Mouse (Mus musculus): ENCODE measurements around the gene Fam186a. TPM values are rescaled to one million over a fixed set of nuclear protein-coding genes. Genes with fewer than 3 reads are reported as not detected.
"Not testable (repeated sequence)": the region's sequence is repeated elsewhere in the genome, so short reads cannot be mapped to it uniquely, and the experiment has no call there.

Gene Fam186a
- polyA plus RNA-seq (2014; fragmentation: Nextera tagmentation; extraction: Ambion mirVana), result 0.05 TPM in 1 of 2 replicates, not detected in the other

DNA sequence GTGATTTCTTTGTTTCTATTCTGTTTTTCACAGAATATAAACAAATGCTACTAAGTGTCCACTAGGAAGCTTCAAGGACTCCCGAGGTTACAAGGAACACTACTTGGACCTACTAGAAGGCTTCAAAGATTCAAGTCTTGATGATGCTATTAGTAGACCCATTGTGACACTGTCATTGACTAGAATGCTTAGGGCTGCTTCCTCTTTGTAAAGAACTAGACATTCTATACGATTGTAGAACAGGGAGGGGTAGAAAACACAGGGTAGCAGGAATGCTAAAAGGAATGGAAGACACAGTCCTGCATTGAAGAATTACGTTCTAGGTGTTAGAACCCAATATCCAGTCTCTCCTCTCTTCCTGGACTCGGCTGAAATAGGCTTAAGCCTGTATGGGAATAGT lies at the start of gene Fam186a:
Gene Fam186a, minus strand, starts transcription at position 101 of the 400 bp plus-strand sequence.
- no peak for ATAC-seq (ENCODE audit: low FRiP score)
- Histone ChIP-seq H3K4me2 (replicated peaks; ENCODE audit: low read depth, low read length) (no peak within 1 kb of the TSS), H3K27me3 (ENCODE audit: control insufficient read depth, insufficient read depth, low read length) (no peaks in the 10 kb centered on the region), H3K27ac (ENCODE audit: low read depth, low read length) (no peak within 1 kb of the TSS), H3K36me3 (ENCODE audit: control insufficient read depth, insufficient read depth, low read length) (no peaks in the 10 kb centered on the region), H3K4me3 (ENCODE audit: low read depth, low read length) (no peak within 1 kb of the TSS), H3K9ac (ENCODE audit: low read depth, low read length) (no peak within 1 kb of the TSS), H3K9me3 (ENCODE audit: control insufficient read depth, low read length) (no peaks in the 10 kb centered on the region), H3K4me1 (replicated peaks; ENCODE audit: control insufficient read depth, insufficient read depth, low read length) (no peaks in the 10 kb centered on the region)
- 81% methylated on average over 4 of the region's 4 CpGs for WGBS
- no peak for DNase-seq (ENCODE audit: low spot score)

DNA sequence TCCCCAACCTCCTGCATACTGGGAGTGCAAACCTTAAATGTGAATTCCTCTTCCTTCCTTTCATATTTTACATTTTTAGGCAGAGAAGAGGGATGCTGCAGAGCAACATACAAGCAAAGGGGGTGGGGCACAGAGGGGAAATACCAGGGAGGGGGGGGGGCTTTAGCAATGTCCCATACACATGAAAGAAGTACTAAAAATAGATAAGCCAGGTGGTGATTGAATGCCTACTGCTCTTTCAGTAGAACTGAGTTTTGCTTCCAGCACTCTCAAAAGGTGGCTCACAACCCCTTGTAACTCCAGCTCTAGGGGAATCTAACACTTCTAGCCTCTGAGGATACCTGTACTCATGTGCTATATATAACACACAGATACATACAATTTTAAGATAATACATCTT lies 39.3 kb upstream of the Fam186a start:
- Histone ChIP-seq H3K9ac (ENCODE audit: low read depth, low read length) (no peak overlapping the region), H3K27ac (ENCODE audit: low read depth, low read length) (no peak overlapping the region), H3K4me3 (ENCODE audit: low read depth, low read length) (no peak overlapping the region), H3K9me3 (ENCODE audit: control insufficient read depth, low read length) (no peaks in the 10 kb centered on the region), H3K4me2 (replicated peaks; ENCODE audit: low read depth, low read length) (no peak overlapping the region), H3K36me3 (ENCODE audit: control insufficient read depth, insufficient read depth, low read length) (peaks cover 7% of the 10 kb centered on the region; the same call in 1 of the 2 replicates), H3K4me1 (replicated peaks; ENCODE audit: control insufficient read depth, insufficient read depth, low read length) (no peaks in the 10 kb centered on the region), H3K27me3 (ENCODE audit: control insufficient read depth, insufficient read depth, low read length) (no peaks in the 10 kb centered on the region)
- ATAC-seq (ENCODE audit: low FRiP score) (no peak), DNase-seq (ENCODE audit: low spot score) (no peak)

DNA sequence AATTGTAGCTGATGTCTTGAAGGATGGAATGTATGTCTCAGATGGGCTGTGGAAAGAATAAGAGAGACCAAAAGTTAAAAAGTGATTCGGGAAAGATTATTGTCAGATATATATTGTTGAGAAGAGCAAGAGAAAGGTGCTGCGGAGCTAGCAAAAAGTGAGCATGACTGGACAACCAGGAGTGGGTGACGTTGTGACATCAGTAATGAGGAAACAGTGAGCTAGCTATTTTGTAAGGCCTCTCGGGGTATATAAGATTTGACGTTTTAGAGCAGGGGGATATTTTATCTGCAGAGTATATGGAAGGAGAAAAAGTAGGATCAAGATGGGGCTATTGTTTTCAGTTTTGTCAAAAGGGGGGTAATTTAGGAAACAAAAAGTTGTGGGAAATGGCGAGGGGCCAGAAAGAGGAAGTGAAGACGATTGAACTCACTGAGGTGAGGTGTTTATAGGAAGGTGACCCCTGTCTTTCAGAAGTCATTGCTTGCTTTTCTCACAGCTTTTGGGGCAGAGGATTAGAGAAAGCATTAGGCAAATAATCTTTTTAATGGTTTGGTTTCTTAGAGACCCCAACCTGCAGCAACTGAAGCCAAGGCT lies 37.9 kb upstream of the Fam186a start:
- ATAC-seq (ENCODE audit: low FRiP score), result no peak
- H3K36me3 ChIP-seq (ENCODE audit: control insufficient read depth, insufficient read depth, low read length), result peaks cover 7% of the 10 kb centered on the region; the same call in 1 of the 2 replicates
- 88% methylated on average over 7 of the region's 7 CpGs for WGBS

DNA sequence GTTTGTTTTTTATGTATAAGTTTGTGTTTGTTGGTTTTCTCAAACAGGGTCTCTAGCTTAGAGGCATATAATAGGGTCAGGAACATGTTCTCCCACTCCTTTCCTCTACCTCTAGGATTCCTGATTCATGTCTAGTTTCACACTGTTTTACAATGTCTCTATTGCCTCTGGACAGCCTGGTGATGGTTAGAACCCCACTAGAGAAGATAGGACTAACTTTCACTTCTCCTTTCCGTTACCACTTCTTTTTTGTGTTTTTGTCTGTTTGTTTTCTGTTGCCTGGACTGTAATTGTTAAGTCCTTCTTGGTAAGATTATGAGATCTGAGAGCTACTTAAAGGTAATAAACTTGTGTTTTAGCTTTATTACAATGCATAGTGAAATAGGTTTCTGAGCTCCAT lies 32.5 kb upstream of the Fam186a start:
- WGBS, result 97% methylated on average over 1 of the region's 1 CpGs
- H3K36me3 ChIP-seq (ENCODE audit: control insufficient read depth, insufficient read depth, low read length), result peaks cover 5% of the 10 kb centered on the region; the same call in 1 of the 2 replicates
- H3K4me1 ChIP-seq (replicated peaks; ENCODE audit: control insufficient read depth, insufficient read depth, low read length), result no peaks in the 10 kb centered on the region
- H3K27me3 ChIP-seq (ENCODE audit: control insufficient read depth, insufficient read depth, low read length), result no peaks in the 10 kb centered on the region
- ATAC-seq (ENCODE audit: low FRiP score), result no peak
- H3K9me3 ChIP-seq (ENCODE audit: control insufficient read depth, low read length), result no peaks in the 10 kb centered on the region
- H3K9ac ChIP-seq (ENCODE audit: low read depth, low read length), result no peak overlapping the region
- H3K4me3 ChIP-seq (ENCODE audit: low read depth, low read length), result no peak overlapping the region
- H3K4me2 ChIP-seq (replicated peaks; ENCODE audit: low read depth, low read length), result no peak overlapping the region
- no peak overlapping the region for H3K27ac ChIP-seq (ENCODE audit: low read depth, low read length)
- DNase-seq (ENCODE audit: low spot score), result no peak

More for the DNA sequence above, 37.9 kb upstream of the Fam186a start:
- H3K4me3 ChIP-seq (ENCODE audit: low read depth, low read length), result no peak overlapping the region
- H3K4me1 ChIP-seq (replicated peaks; ENCODE audit: control insufficient read depth, insufficient read depth, low read length), result no peaks in the 10 kb centered on the region
- no peak for DNase-seq (ENCODE audit: low spot score)
- no peak overlapping the region for H3K4me2 ChIP-seq (replicated peaks; ENCODE audit: low read depth, low read length)
- no peak overlapping the region for H3K27ac ChIP-seq (ENCODE audit: low read depth, low read length)
- H3K27me3 ChIP-seq (ENCODE audit: control insufficient read depth, insufficient read depth, low read length), result no peaks in the 10 kb centered on the region
- no peaks in the 10 kb centered on the region for H3K9me3 ChIP-seq (ENCODE audit: control insufficient read depth, low read length)
- no peak overlapping the region for H3K9ac ChIP-seq (ENCODE audit: low read depth, low read length)

DNA sequence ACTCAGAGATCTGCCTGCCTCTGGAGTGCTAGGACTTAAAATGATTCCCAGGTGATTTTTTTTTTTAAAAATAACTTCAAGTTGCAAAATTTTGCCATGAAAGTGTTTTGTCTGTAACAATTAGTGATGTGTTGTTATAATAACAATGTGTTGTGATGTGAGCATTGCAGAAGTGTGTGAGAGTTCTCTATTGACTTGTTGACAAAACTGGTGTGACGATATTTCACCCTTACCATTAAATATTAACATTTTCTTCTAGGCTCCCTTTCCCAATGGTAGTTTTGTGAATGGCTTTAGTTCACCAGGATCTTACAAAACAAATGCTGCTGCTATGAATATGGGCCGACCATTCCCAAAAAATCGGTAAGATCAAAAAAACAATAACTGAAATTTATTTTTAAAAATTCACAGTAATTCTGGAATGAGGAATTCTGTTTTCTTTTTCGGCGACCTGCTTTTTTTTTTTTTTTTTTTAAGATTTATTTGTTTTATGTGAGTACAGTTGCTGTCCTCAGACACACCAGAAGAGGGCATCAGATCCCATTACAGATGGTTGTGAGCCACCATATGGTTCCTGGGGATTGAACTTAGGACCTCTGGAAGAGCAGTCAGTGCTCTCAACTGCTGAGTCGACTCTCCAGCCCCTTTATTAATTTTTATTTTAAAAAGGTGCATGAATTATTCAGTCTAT lies 30.4 kb upstream of the Fam186a start:
- no peaks in the 10 kb centered on the region for H3K4me1 ChIP-seq (replicated peaks; ENCODE audit: control insufficient read depth, insufficient read depth, low read length)
- no peak overlapping the region for H3K27ac ChIP-seq (ENCODE audit: low read depth, low read length)
- ATAC-seq (ENCODE audit: low FRiP score) (no peak), DNase-seq (ENCODE audit: low spot score) (no peak)
- H3K36me3 ChIP-seq (ENCODE audit: control insufficient read depth, insufficient read depth, low read length), result no peaks in the 10 kb centered on the region; the same call in 1 of the 2 replicates
- H3K4me3 ChIP-seq (ENCODE audit: low read depth, low read length), result no peak overlapping the region
- WGBS, result 96% methylated on average over 6 of the region's 6 CpGs
- H3K27me3 ChIP-seq (ENCODE audit: control insufficient read depth, insufficient read depth, low read length), result no peaks in the 10 kb centered on the region
- H3K9me3 ChIP-seq (ENCODE audit: control insufficient read depth, low read length), result no peaks in the 10 kb centered on the region
- H3K9ac ChIP-seq (ENCODE audit: low read depth, low read length), result no peak overlapping the region
- no peak overlapping the region for H3K4me2 ChIP-seq (replicated peaks; ENCODE audit: low read depth, low read length)

DNA sequence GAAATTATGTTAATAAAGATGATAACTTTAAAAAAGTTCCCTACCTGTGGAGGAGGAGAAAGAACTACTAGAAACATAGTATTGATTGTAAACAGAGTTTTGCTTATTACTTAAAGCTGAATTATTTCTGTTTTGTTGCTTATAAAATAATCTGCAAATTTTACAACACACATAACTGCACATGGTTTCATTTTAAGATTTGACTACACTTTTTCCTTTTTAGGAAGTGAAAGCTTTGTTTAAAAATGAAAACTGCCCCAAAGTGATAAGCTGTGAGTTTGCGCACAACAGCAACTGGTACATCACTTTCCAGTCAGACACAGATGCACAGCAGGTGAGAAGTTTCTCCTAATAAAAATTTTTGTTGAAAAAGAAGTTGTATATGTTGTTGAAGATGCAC lies 26.2 kb upstream of the Fam186a start:
- WGBS, result 100% methylated on average over 1 of the region's 1 CpGs

DNA sequence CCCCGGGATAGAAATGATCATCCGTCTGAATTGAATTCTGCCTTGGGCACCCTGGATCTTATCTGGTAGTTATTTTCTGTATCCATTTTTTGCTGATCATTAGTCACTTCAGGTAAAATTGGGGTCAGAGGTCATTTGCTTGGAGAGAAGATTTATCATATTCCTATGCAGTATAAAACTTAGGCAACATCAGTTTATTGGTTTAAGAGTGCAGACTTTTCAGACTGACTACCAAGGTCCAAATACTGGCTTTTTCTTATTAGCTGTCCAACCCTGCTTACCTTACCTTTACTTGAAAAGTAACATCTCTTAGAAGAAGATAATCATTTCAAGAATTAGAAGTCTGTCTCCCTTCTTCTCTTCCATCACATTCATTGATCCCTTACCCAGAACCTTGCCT lies 12.9 kb upstream of the Fam186a start:
- Histone ChIP-seq H3K27me3 (ENCODE audit: control insufficient read depth, insufficient read depth, low read length) (no peaks in the 10 kb centered on the region), H3K9me3 (ENCODE audit: control insufficient read depth, low read length) (no peaks in the 10 kb centered on the region), H3K9ac (ENCODE audit: low read depth, low read length) (no peak overlapping the region), H3K27ac (ENCODE audit: low read depth, low read length) (no peak overlapping the region), H3K36me3 (ENCODE audit: control insufficient read depth, insufficient read depth, low read length) (no peaks in the 10 kb centered on the region), H3K4me2 (replicated peaks; ENCODE audit: low read depth, low read length) (no peak overlapping the region), H3K4me3 (ENCODE audit: low read depth, low read length) (no peak overlapping the region), H3K4me1 (replicated peaks; ENCODE audit: control insufficient read depth, insufficient read depth, low read length) (no peaks in the 10 kb centered on the region)
- no peak for DNase-seq (ENCODE audit: low spot score)
- ATAC-seq (ENCODE audit: low FRiP score), result no peak
- WGBS, result 97% methylated on average over 2 of the region's 2 CpGs

More for the DNA sequence above, 26.2 kb upstream of the Fam186a start:
- no peaks in the 10 kb centered on the region for H3K4me1 ChIP-seq (replicated peaks; ENCODE audit: control insufficient read depth, insufficient read depth, low read length)
- H3K36me3 ChIP-seq (ENCODE audit: control insufficient read depth, insufficient read depth, low read length), result no peaks in the 10 kb centered on the region; the same call in 1 of the 2 replicates
- no peaks in the 10 kb centered on the region for H3K9me3 ChIP-seq (ENCODE audit: control insufficient read depth, low read length)
- H3K9ac ChIP-seq (ENCODE audit: low read depth, low read length), result no peak overlapping the region
- DNase-seq (ENCODE audit: low spot score) (no peak), ATAC-seq (ENCODE audit: low FRiP score) (no peak)
- no peak overlapping the region for H3K4me3 ChIP-seq (ENCODE audit: low read depth, low read length)
- H3K4me2 ChIP-seq (replicated peaks; ENCODE audit: low read depth, low read length), result no peak overlapping the region
- no peak overlapping the region for H3K27ac ChIP-seq (ENCODE audit: low read depth, low read length)
- no peaks in the 10 kb centered on the region for H3K27me3 ChIP-seq (ENCODE audit: control insufficient read depth, insufficient read depth, low read length)

DNA sequence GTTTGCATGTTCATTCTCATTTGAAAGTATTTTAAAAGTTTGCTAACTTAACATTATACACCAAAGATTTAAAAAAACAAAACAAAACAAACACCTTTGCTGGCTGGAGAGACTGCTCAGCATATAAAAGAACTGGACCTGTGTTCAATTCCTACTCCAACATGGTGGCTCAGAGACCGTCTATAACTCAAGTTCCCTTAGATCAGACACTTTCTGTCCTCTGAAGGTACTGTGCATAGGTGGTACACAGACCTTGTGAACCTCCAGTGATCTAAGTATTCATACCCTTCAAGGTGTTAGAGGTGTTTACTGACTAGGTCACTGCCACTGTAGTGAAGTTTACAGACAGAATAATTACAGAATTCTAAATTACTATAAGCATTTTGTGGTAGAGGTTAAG lies 12.4 kb upstream of the Fam186a start:
- H3K4me1 ChIP-seq (replicated peaks; ENCODE audit: control insufficient read depth, insufficient read depth, low read length), result no peaks in the 10 kb centered on the region
- no peak overlapping the region for H3K4me2 ChIP-seq (replicated peaks; ENCODE audit: low read depth, low read length)
- no peaks in the 10 kb centered on the region for H3K27me3 ChIP-seq (ENCODE audit: control insufficient read depth, insufficient read depth, low read length)
- no peak overlapping the region for H3K4me3 ChIP-seq (ENCODE audit: low read depth, low read length)
- 82% methylated on average over 1 of the region's 1 CpGs for WGBS
- ATAC-seq (ENCODE audit: low FRiP score) (no peak), DNase-seq (ENCODE audit: low spot score) (no peak)
- no peaks in the 10 kb centered on the region for H3K36me3 ChIP-seq (ENCODE audit: control insufficient read depth, insufficient read depth, low read length)
- no peak overlapping the region for H3K9ac ChIP-seq (ENCODE audit: low read depth, low read length)
- no peak overlapping the region for H3K27ac ChIP-seq (ENCODE audit: low read depth, low read length)
- H3K9me3 ChIP-seq (ENCODE audit: control insufficient read depth, low read length), result no peaks in the 10 kb centered on the region

DNA sequence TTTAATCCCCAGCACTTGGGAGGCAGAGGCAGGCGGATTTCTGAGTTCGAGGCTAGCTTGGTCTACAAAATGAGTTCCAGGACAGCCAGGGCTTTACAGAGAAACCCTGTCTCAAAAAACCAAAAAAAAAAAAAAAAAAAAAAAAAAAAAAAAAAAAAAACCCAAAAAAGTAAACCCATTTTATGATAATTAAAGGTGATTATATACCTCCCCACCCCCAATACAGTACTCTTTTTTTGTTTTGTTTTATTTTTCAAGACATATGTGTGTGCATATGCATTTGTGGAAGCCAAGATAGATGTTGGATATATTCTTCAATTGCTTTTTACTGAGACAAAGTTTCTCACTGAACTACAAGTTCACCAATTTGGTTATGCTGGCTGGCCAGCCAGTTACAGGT lies 9.3 kb upstream of the Fam186a start:
- WGBS, result 87% methylated on average over 2 of the region's 2 CpGs
- H3K27ac ChIP-seq (ENCODE audit: low read depth, low read length); H3K4me1 ChIP-seq (replicated peaks; ENCODE audit: control insufficient read depth, insufficient read depth, low read length); ATAC-seq (ENCODE audit: low FRiP score); H3K4me3 ChIP-seq (ENCODE audit: low read depth, low read length); H3K4me2 ChIP-seq (replicated peaks; ENCODE audit: low read depth, low read length); H3K9ac ChIP-seq (ENCODE audit: low read depth, low read length); H3K36me3 ChIP-seq (ENCODE audit: control insufficient read depth, insufficient read depth, low read length); H3K27me3 ChIP-seq (ENCODE audit: control insufficient read depth, insufficient read depth, low read length); DNase-seq (ENCODE audit: low spot score); H3K9me3 ChIP-seq (ENCODE audit: control insufficient read depth, low read length): not testable (repeated sequence)

Data from hindbrain, embryonic 11.5 days (tissue).